Mouse (Mus musculus) frontal cortex, adult 2 months (tissue): ENCODE measurements at regions not wholly inside any gene's neighbourhood (a gene's known extent, or its start where the extent isn't known, plus 50 kb on each side); places are given as distances from the start of the nearest gene placed in this dataset.

Source experiments
- DNase-seq, 2 experiments: peaks; one replicate each; pipeline ENCODE4 v3.0.0; 2022; ENCODE audit warnings: low spot score in 1 of 2; ENCODE audit errors: extremely low spot score in 1 of 2

GRCm38 (mm10) chr2:144169576-144170178 is 100.8 kb upstream of the Mgme1 start:
- DNase-seq: no peak

- peak; percentile 86 to 89 for DNase-seq
Measured at GRCm38 (mm10) chr2:144172100-144172770, 98.2 kb upstream of the Mgme1 start.

GRCm38 (mm10) chr2:144173358-144174106 is 96.9 kb upstream of the Mgme1 start:
- no peak for DNase-seq

- DNase-seq: no peak
Measured at GRCm38 (mm10) chr2:144174366-144175035, 96.0 kb upstream of the Mgme1 start.

- no peak for DNase-seq
Measured at GRCm38 (mm10) chr2:144176508-144177170, 93.8 kb upstream of the Mgme1 start.

- no peak for DNase-seq
Measured at GRCm38 (mm10) chr2:144177268-144177667, 93.2 kb upstream of the Mgme1 start.

- DNase-seq: no peak
Measured at GRCm38 (mm10) chr2:144177920-144178319, 92.5 kb upstream of the Mgme1 start.

GRCm38 (mm10) chr2:144182108-144182507 is 88.4 kb upstream of the Mgme1 start:
- DNase-seq: no peak

GRCm38 (mm10) chr2:144182542-144182941 is 87.9 kb upstream of the Mgme1 start:
- DNase-seq: no peak

- DNase-seq: no peak
Measured at GRCm38 (mm10) chr2:144183371-144183944, 87.0 kb upstream of the Mgme1 start.

- DNase-seq: no peak
Measured at GRCm38 (mm10) chr2:144185175-144185574, 85.3 kb upstream of the Mgme1 start.

- no peak for DNase-seq
Measured at GRCm38 (mm10) chr2:144186426-144186825, 84.0 kb upstream of the Mgme1 start.

GRCm38 (mm10) chr2:144188076-144188475 is 82.4 kb upstream of the Mgme1 start:
- DNase-seq: no peak

GRCm38 (mm10) chr2:144188485-144188884 is 82.0 kb upstream of the Mgme1 start:
- DNase-seq: no peak

- DNase-seq: no peak
Measured at GRCm38 (mm10) chr2:144189756-144190155, 80.7 kb upstream of the Mgme1 start.

GRCm38 (mm10) chr2:144191018-144191417 is 79.4 kb upstream of the Mgme1 start:
- DNase-seq: no peak

- no peak for DNase-seq
Measured at GRCm38 (mm10) chr2:144191707-144192106, 78.8 kb upstream of the Mgme1 start.

- no peak for DNase-seq
Measured at GRCm38 (mm10) chr2:144192428-144192827, 78.0 kb upstream of the Mgme1 start.

- DNase-seq: no peak
Measured at GRCm38 (mm10) chr2:144195851-144196250, 74.6 kb upstream of the Mgme1 start.

- no peak for DNase-seq
Measured at GRCm38 (mm10) chr2:144197139-144197538, 73.3 kb upstream of the Mgme1 start.
